8 mouse cellular contexts compared by ENCODE assay signal in the genomic region with DNA sequence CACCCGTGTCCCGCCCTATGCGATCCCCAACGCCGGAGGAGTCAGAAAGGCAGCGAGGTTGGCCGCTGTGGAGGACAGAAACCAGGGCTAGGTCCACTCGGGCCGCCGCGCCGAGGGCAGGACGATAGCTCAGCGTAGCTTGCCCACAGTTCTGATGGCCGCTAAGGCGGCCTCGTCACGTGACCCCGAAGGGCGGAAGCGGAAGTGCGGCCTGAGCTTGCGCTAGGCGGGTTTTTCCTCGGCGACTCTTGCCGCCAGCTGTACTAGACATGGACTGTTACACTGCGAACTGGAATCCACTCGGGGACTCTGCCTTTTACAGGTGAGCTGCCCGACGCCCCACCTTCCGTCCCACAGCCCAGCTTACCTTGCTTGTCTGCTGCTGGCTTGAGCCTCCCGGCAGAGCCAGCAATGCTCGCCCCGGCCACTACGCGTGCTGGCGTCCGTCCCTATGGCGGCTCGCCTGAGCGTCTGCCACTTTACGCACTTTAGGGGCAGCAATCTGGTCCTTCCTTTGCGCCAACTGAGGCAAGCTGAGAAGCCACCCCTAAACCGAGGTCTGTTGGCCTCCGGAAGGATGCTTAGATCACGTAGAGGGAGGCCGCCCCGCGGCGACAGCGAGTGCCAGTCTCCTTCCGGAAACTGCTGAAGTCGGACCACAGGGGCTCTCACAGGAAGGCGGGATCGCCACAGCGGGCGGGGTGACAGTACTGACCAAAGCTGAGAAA. TPM values are rescaled to one million over a fixed set of nuclear protein-coding genes. Genes with fewer than 3 reads are reported as not detected.
DNase-seq lines count a peak whose midpoint lies in the region; ATAC-seq lines count a peak whose summit lies in the region.

A gene (plus strand): TSS at position 214 of the 728 bp plus-strand sequence.
A gene (minus strand): TSS at position 576 of the 728 bp plus-strand sequence.

- DNase-seq in Muller cell, postnatal 12 days (ENCODE audit: inconsistent ontology term): peak; percentile 93
- peak; percentile 94 for DNase-seq in cerebellum, adult 9-11 months
- DNase-seq in frontal cortex, adult 2 months (ENCODE audit: extremely low spot score in 1 of 2, low spot score in 1 of 2): peak; percentile 79 to 93
- peak; percentile 96 for DNase-seq in hindbrain, embryonic 11.5 days (ENCODE audit: low spot score)
- DNase-seq in layer of hippocampus, postnatal 10 days (ENCODE audit: low spot score in 2 of 2): peak; percentile 89 to 93
- peak; percentile 95 for DNase-seq in lung, postnatal 10 days
- peak; percentile 92 for DNase-seq in ovary, postnatal 36 days (ENCODE audit: low spot score)
- DNase-seq in thymus, postnatal 25 days: peak; percentile 92

- no peaks in the 10 kb centered on the region for H3K27me3 ChIP-seq in hindbrain, embryonic 11.5 days (ENCODE audit: control insufficient read depth, insufficient read depth, low read length)

- no peaks in the 10 kb centered on the region for H3K36me3 ChIP-seq in hindbrain, embryonic 11.5 days (ENCODE audit: control insufficient read depth, insufficient read depth, low read length)

- peak within 1 kb of the TSS; percentile 77 for H3K27ac ChIP-seq in hindbrain, embryonic 11.5 days (ENCODE audit: low read depth, low read length)

- H3K9me3 ChIP-seq in hindbrain, embryonic 11.5 days (ENCODE audit: control insufficient read depth, low read length): no peaks in the 10 kb centered on the region

- H3K9ac ChIP-seq in hindbrain, embryonic 11.5 days (ENCODE audit: low read depth, low read length): peak within 1 kb of the TSS; percentile 87

- WGBS in hindbrain, embryonic 11.5 days: under 1% methylated on average over 58 of the region's 58 CpGs

- peak; percentile 96 for ATAC-seq in hindbrain, embryonic 11.5 days (ENCODE audit: low FRiP score)

- peak within 1 kb of the TSS; percentile 79 for H3K4me3 ChIP-seq in hindbrain, embryonic 11.5 days (ENCODE audit: low read depth, low read length)

- H3K4me2 ChIP-seq in hindbrain, embryonic 11.5 days (replicated peaks; ENCODE audit: low read depth, low read length): peak within 1 kb of the TSS; percentile 83

- 0 out of 2 replicates have a peak, but pooled peaks cover 4% of the 10 kb centered on the region for H3K4me1 ChIP-seq in hindbrain, embryonic 11.5 days (replicated peaks; ENCODE audit: control insufficient read depth, insufficient read depth, low read length)

RNA-seq across cellular contexts. Expression of the first gene that starts in this region (rescaled TPM):
- polyA plus RNA-seq in frontal cortex, adult 2 months (2012; rRNA removed): 98.1 and 115 TPM in 2 replicates
- 70.2 and 78.5 TPM in 2 replicates for polyA plus RNA-seq in hindbrain, embryonic 11.5 days (2014; fragmentation: Nextera tagmentation; extraction: Ambion mirVana)
- total RNA-seq in layer of hippocampus, postnatal 10 days (2021): 10 to 100 TPM; 87.1 to 98.7 TPM

RNA-seq across cellular contexts. Expression of the second gene that starts in this region (rescaled TPM):
- 22.7 and 24.3 TPM in 2 replicates for polyA plus RNA-seq in frontal cortex, adult 2 months (2012; rRNA removed)
- 8.1 and 10.3 TPM in 2 replicates for polyA plus RNA-seq in hindbrain, embryonic 11.5 days (2014; fragmentation: Nextera tagmentation; extraction: Ambion mirVana)
- total RNA-seq in layer of hippocampus, postnatal 10 days (2021): 10 to 100 TPM; 19.1 to 23.3 TPM

Comparison
In these comparisons a context has a peak if more than half of its experiments do, and no peak if none do; other contexts are left out.
1. Peak in every context shown above with its lines: DNase-seq, ATAC-seq, H3K4me3 ChIP-seq and H3K27ac ChIP-seq.